Mouse (Mus musculus) ES-Bruce4 (cell line): ENCODE measurements around the gene Rbm38. TPM values are rescaled to one million over a fixed set of nuclear protein-coding genes. Genes with fewer than 3 reads are reported as not detected.

Source experiments
- H3K27ac ChIP-seq: 2 replicates; pipeline ENCODE4 v1.5.1; 2012; ENCODE audit warnings: low read length, inconsistent platforms; ENCODE audit not compliant: insufficient read depth
- H3K27me3 ChIP-seq: 2 replicates; pipeline ENCODE4 v1.6.1; 2012; ENCODE audit warnings: mild to moderate bottlenecking, low read length, inconsistent platforms; ENCODE audit not compliant: control insufficient read depth, poor library complexity, insufficient read depth, severe bottlenecking
- H3K36me3 ChIP-seq: 2 replicates; pipeline ENCODE4 v1.6.1; 2012; ENCODE audit warnings: inconsistent platforms, mild to moderate bottlenecking, low read length, moderate library complexity; ENCODE audit not compliant: control insufficient read depth, poor library complexity, insufficient read depth, severe bottlenecking
- H3K4me1 ChIP-seq: one replicate; pipeline ENCODE4 v1.8.1; 2011; ENCODE audit warnings: low read length; ENCODE audit not compliant: control insufficient read depth, insufficient read depth
- H3K4me3 ChIP-seq: 2 replicates; pipeline ENCODE4 v1.5.1; 2011; ENCODE audit warnings: low read depth, mild to moderate bottlenecking, low read length
- H3K9ac ChIP-seq: 2 replicates; pipeline ENCODE4 v1.6.1; 2012; ENCODE audit warnings: low read depth, mild to moderate bottlenecking, inconsistent platforms; ENCODE audit not compliant: poor library complexity, severe bottlenecking
- H3K9me3 ChIP-seq: replicated peaks from 2 replicates; pipeline ENCODE4 v1.6.1; 2012; ENCODE audit warnings: mild to moderate bottlenecking, low read length, inconsistent platforms; ENCODE audit not compliant: control insufficient read depth, poor library complexity, insufficient read depth, severe bottlenecking
- CTCF ChIP-seq: IDR thresholded peaks from one replicate; pipeline ENCODE4 v1.8.1; 2011; ENCODE audit warnings: low read depth, low read length
- EP300 ChIP-seq: IDR thresholded peaks from 2 replicates; pipeline ENCODE4 v1.6.1; 2011; ENCODE audit warnings: low read depth, low read length; ENCODE audit not compliant: insufficient read depth
- POLR2A ChIP-seq: IDR thresholded peaks from one replicate; pipeline ENCODE4 v1.8.1; 2011; ENCODE audit warnings: low read length; ENCODE audit not compliant: insufficient read depth
- polyA plus RNA-seq: library from polyadenylated mRNA; stranded (reverse); fragments of >200 nt; gene quantifications from 2 replicates; pipeline ENCODE4 v1.2.4, GENCODE M21; 2011; ENCODE audit warnings: low read depth; ENCODE audit not compliant: missing spikeins, insufficient read depth, insufficient read length

Gene Rbm38
- polyA plus RNA-seq, 1 experiment = 84.9 TPM

GRCm38 (mm10) chr2:172977409-172978130 is 42.7 kb upstream of the Rbm38 start, which contains the start of gene Spo11:
Gene Spo11, plus strand, starts transcription at chr2:172977700.
- Histone ChIP-seq H3K9ac (no peak within 1 kb of the TSS), H3K27ac (no peak within 1 kb of the TSS), H3K36me3 (no peaks in the 10 kb centered on the region), H3K27me3 (no peaks in the 10 kb centered on the region; the same call in 1 of the 2 replicates), H3K9me3 (no peaks in the 10 kb centered on the region), H3K4me1 (peaks cover 5% of the 10 kb centered on the region), H3K4me3 (no peak within 1 kb of the TSS)
- peak; percentile 87 for TF ChIP-seq EP300
- TF ChIP-seq POLR2A = no peak

- H3K4me3 ChIP-seq = no peak overlapping the region
- no peak overlapping the region for H3K9ac ChIP-seq
- H3K27ac ChIP-seq = no peak overlapping the region
- peaks cover 5% of the 10 kb centered on the region for H3K4me1 ChIP-seq
- no peaks in the 10 kb centered on the region for H3K36me3 ChIP-seq
- TF ChIP-seq CTCF = no peak
- no peak for TF ChIP-seq POLR2A
- TF ChIP-seq EP300 = no peak
- H3K9me3 ChIP-seq = no peaks in the 10 kb centered on the region
- no peaks in the 10 kb centered on the region; the same call in 1 of the 2 replicates for H3K27me3 ChIP-seq
These were observed 42.1 kb upstream of the Rbm38 start for GRCm38 (mm10) chr2:172978131-172978633.

- Histone ChIP-seq H3K27me3 (no peaks in the 10 kb centered on the region; the same call in 1 of the 2 replicates), H3K9me3 (no peaks in the 10 kb centered on the region), H3K4me1 (no peaks in the 10 kb centered on the region), H3K9ac (no peak overlapping the region), H3K36me3 (no peaks in the 10 kb centered on the region), H3K4me3 (no peak overlapping the region), H3K27ac (no peak overlapping the region)
- TF ChIP-seq CTCF = peak; percentile 30
- TF ChIP-seq EP300 = no peak
These were observed 40.5 kb upstream of the Rbm38 start for GRCm38 (mm10) chr2:172979666-172980345.

GRCm38 (mm10) chr2:172982776-172983561 is 37.3 kb upstream of the Rbm38 start:
- Histone ChIP-seq H3K27ac (no peak overlapping the region), H3K4me3 (no peak overlapping the region), H3K9ac (no peak overlapping the region), H3K9me3 (no peaks in the 10 kb centered on the region), H3K27me3 (no peaks in the 10 kb centered on the region; the same call in 1 of the 2 replicates), H3K4me1 (no peaks in the 10 kb centered on the region), H3K36me3 (no peaks in the 10 kb centered on the region)
- TF ChIP-seq EP300 = no peak

- Histone ChIP-seq H3K27me3 (no peaks in the 10 kb centered on the region), H3K36me3 (no peaks in the 10 kb centered on the region), H3K9me3 (no peaks in the 10 kb centered on the region), H3K9ac (no peak overlapping the region), H3K4me1 (no peaks in the 10 kb centered on the region), H3K4me3 (no peak overlapping the region), H3K27ac (no peak overlapping the region)
- no peak for TF ChIP-seq POLR2A
- no peak for TF ChIP-seq CTCF
- no peak for TF ChIP-seq EP300
These were observed 30.1 kb upstream of the Rbm38 start for GRCm38 (mm10) chr2:172990161-172990560.
